Mouse (Mus musculus) forebrain, embryonic 14.5 days (tissue): ENCODE measurements at regions not wholly inside any gene's neighbourhood (a gene's known extent, or its start where the extent isn't known, plus 50 kb on each side); places are given as distances from the start of the nearest gene placed in this dataset.
A peak's percentile ranks its signal among the peaks of the same experiment; 100 is the strongest.

Experiments
- ATAC-seq: fragments of 200-750 bp; cut with Nextera tagmentation; 2 replicates; pipeline ENCODE4 v1.8.0; 2017; ENCODE audit warnings: mild to moderate bottlenecking, moderate library complexity
- DNase-seq: peaks from one replicate; pipeline ENCODE4 v3.0.0-alpha.2; 2015; ENCODE audit warnings: low spot score
- H3K27ac ChIP-seq: fragments of 300-500 bp; sonication (generic); 2 replicates; pipeline ENCODE4 v1.5.1; 2014; ENCODE audit warnings: low read depth, mild to moderate bottlenecking, control low read depth, low read length, moderate library complexity
- H3K27me3 ChIP-seq: fragments of 300-500 bp; sonication (generic); replicated peaks from 2 replicates; pipeline ENCODE4 v1.6.1; 2014; ENCODE audit warnings: low read length, control low read depth, mixed read lengths; ENCODE audit not compliant: control insufficient read depth, insufficient read depth
- H3K36me3 ChIP-seq: fragments of 300-500 bp; sonication (generic); 2 replicates; pipeline ENCODE4 v1.6.1; 2014; ENCODE audit warnings: low read length, control low read depth; ENCODE audit not compliant: control insufficient read depth, insufficient read depth
- H3K4me1 ChIP-seq: fragments of 300-500 bp; sonication (generic); 2 replicates; pipeline ENCODE4 v1.6.1; 2014; ENCODE audit warnings: antibody characterized with exemption, low read length, control low read depth; ENCODE audit not compliant: control insufficient read depth, insufficient read depth
- H3K4me2 ChIP-seq: fragments of 300-500 bp; sonication (generic); 2 replicates; pipeline ENCODE4 v1.6.1; 2014; ENCODE audit warnings: mild to moderate bottlenecking, control low read depth, low read length
- H3K4me3 ChIP-seq: fragments of 300-500 bp; sonication (generic); 2 replicates; pipeline ENCODE4 v1.5.1; 2014; ENCODE audit warnings: low read depth, low read length, control low read depth
- H3K9ac ChIP-seq: fragments of 300-500 bp; sonication (generic); 2 replicates; pipeline ENCODE4 v1.6.1; 2014; ENCODE audit warnings: mild to moderate bottlenecking, low read length, control low read depth, moderate library complexity
- H3K9me3 ChIP-seq: fragments of 300-500 bp; sonication (generic); replicated peaks from 2 replicates; pipeline ENCODE4 v1.6.1; 2016; ENCODE audit warnings: low read length, control low read depth, mixed read lengths; ENCODE audit not compliant: control insufficient read depth
- WGBS: fragments of 180-500 bp; shearing (Covaris S2); extraction: QIAGEN DNeasy Blood & Tissue Kit; methylation state at CpG from one replicate; pipeline ENCODE4 v1.1.7; 2014; 5-methylcytosine and 5-hydroxymethylcytosine counted together

GRCm38 (mm10) chr13:10741391-10741790 is 380.7 kb upstream of the Chrm3 start:
- Histone ChIP-seq H3K27me3 (no peaks in the 10 kb centered on the region), H3K9ac (no peak overlapping the region), H3K27ac (no peak overlapping the region), H3K4me3 (no peak overlapping the region), H3K36me3 (no peaks in the 10 kb centered on the region), H3K4me2 (no peak overlapping the region), H3K4me1 (no peaks in the 10 kb centered on the region), H3K9me3 (no peaks in the 10 kb centered on the region)
- WGBS, result 88% methylated on average over 2 of the region's 2 CpGs
- ATAC-seq, result no peak
- DNase-seq, result no peak

GRCm38 (mm10) chr13:10725745-10726171 is 365.1 kb upstream of the Chrm3 start:
- Histone ChIP-seq H3K4me1 (no peaks in the 10 kb centered on the region), H3K9ac (no peak overlapping the region), H3K4me3 (no peak overlapping the region), H3K27me3 (no peaks in the 10 kb centered on the region), H3K27ac (no peak overlapping the region), H3K4me2 (no peak overlapping the region), H3K9me3 (no peaks in the 10 kb centered on the region), H3K36me3 (no peaks in the 10 kb centered on the region)
- DNase-seq (peak; percentile 47), ATAC-seq (peak; percentile 74)
- WGBS, result 10% methylated on average over 3 of the region's 3 CpGs

- H3K9me3 ChIP-seq, result no peaks in the 10 kb centered on the region
- no peak overlapping the region for H3K27ac ChIP-seq
- 16% methylated on average over 5 of the region's 5 CpGs for WGBS
- no peak overlapping the region for H3K9ac ChIP-seq
- H3K36me3 ChIP-seq, result no peaks in the 10 kb centered on the region
- no peaks in the 10 kb centered on the region for H3K4me1 ChIP-seq
- no peaks in the 10 kb centered on the region for H3K27me3 ChIP-seq
- peak; percentile 5; the same call in 1 of the 2 replicates for ATAC-seq
- no peak overlapping the region for H3K4me2 ChIP-seq
- DNase-seq, result no peak
- H3K4me3 ChIP-seq, result no peak overlapping the region
Measured at GRCm38 (mm10) chr13:10725335-10725734, 364.7 kb upstream of the Chrm3 start.

GRCm38 (mm10) chr13:10720639-10721038 is 360.0 kb upstream of the Chrm3 start:
- 89% methylated on average over 3 of the region's 3 CpGs for WGBS
- Histone ChIP-seq H3K9me3 (no peaks in the 10 kb centered on the region), H3K9ac (no peak overlapping the region), H3K27me3 (no peaks in the 10 kb centered on the region), H3K4me1 (no peaks in the 10 kb centered on the region), H3K36me3 (no peaks in the 10 kb centered on the region), H3K4me2 (no peak overlapping the region), H3K27ac (no peak overlapping the region), H3K4me3 (no peak overlapping the region)
- DNase-seq, result no peak
- no peak for ATAC-seq

- DNase-seq (no peak), ATAC-seq (no peak)
- Histone ChIP-seq H3K4me2 (no peak overlapping the region), H3K4me3 (no peak overlapping the region), H3K36me3 (no peaks in the 10 kb centered on the region), H3K27me3 (no peaks in the 10 kb centered on the region), H3K4me1 (no peaks in the 10 kb centered on the region), H3K27ac (no peak overlapping the region), H3K9ac (no peak overlapping the region), H3K9me3 (no peaks in the 10 kb centered on the region)
- WGBS, result 61% methylated on average over 5 of the region's 5 CpGs
Measured at GRCm38 (mm10) chr13:10711451-10711850, 350.8 kb upstream of the Chrm3 start.

GRCm38 (mm10) chr13:10710909-10711308 is 350.3 kb upstream of the Chrm3 start:
- no peaks in the 10 kb centered on the region for H3K36me3 ChIP-seq
- H3K27ac ChIP-seq, result no peak overlapping the region
- no peaks in the 10 kb centered on the region for H3K9me3 ChIP-seq
- DNase-seq (no peak), ATAC-seq (no peak)
- no peaks in the 10 kb centered on the region for H3K4me1 ChIP-seq
- H3K4me3 ChIP-seq, result no peak overlapping the region
- no peak overlapping the region for H3K4me2 ChIP-seq
- WGBS, result 86% methylated on average over 4 of the region's 4 CpGs
- H3K9ac ChIP-seq, result no peak overlapping the region
- no peaks in the 10 kb centered on the region for H3K27me3 ChIP-seq

- ATAC-seq (no peak), DNase-seq (no peak)
- WGBS, result 91% methylated on average over 5 of the region's 5 CpGs
- no peaks in the 10 kb centered on the region for H3K9me3 ChIP-seq
- H3K4me2 ChIP-seq, result no peak overlapping the region
- H3K27ac ChIP-seq, result no peak overlapping the region
- H3K4me1 ChIP-seq, result no peaks in the 10 kb centered on the region
- H3K9ac ChIP-seq, result no peak overlapping the region
- no peaks in the 10 kb centered on the region for H3K27me3 ChIP-seq
- no peaks in the 10 kb centered on the region for H3K36me3 ChIP-seq
- H3K4me3 ChIP-seq, result no peak overlapping the region
Measured at GRCm38 (mm10) chr13:10697146-10697545, 336.5 kb upstream of the Chrm3 start.

GRCm38 (mm10) chr13:10696181-10696977 is 335.7 kb upstream of the Chrm3 start:
- Histone ChIP-seq H3K27me3 (no peaks in the 10 kb centered on the region), H3K4me1 (no peaks in the 10 kb centered on the region), H3K27ac (no peak overlapping the region), H3K9ac (no peak overlapping the region), H3K36me3 (no peaks in the 10 kb centered on the region), H3K9me3 (no peaks in the 10 kb centered on the region), H3K4me3 (no peak overlapping the region), H3K4me2 (no peak overlapping the region)
- DNase-seq (no peak), ATAC-seq (no peak)
- 90% methylated on average over 1 of the region's 1 CpGs for WGBS

- Histone ChIP-seq H3K27ac (no peak overlapping the region), H3K9me3 (no peaks in the 10 kb centered on the region), H3K4me3 (no peak overlapping the region), H3K36me3 (no peaks in the 10 kb centered on the region), H3K4me1 (no peaks in the 10 kb centered on the region), H3K4me2 (no peak overlapping the region), H3K9ac (no peak overlapping the region), H3K27me3 (no peaks in the 10 kb centered on the region)
- DNase-seq, result peak; percentile 13
- 0 out of 2 replicates have a peak, but pooled peaks have one; percentile 34 for ATAC-seq
- WGBS, result 0% methylated on average over 2 of the region's 2 CpGs
Measured at GRCm38 (mm10) chr13:10691307-10691706, 330.7 kb upstream of the Chrm3 start.
